Mouse (Mus musculus) liver, embryonic 11.5 days (tissue): ENCODE data around the gene Btbd11. TPM values are rescaled to one million over a fixed set of nuclear protein-coding genes. Genes with fewer than 3 reads are reported as not detected.

Experiments used
- ATAC-seq: fragments of 200-750 bp; cut with Nextera tagmentation; replicated peaks from 2 replicates; pipeline ENCODE4 v1.8.0; 2017; ENCODE audit warnings: moderate number of reproducible peaks, mild to moderate bottlenecking, moderate TSS enrichment, moderate library complexity; ENCODE audit not compliant: low FRiP score
- DNase-seq: peaks from one replicate; pipeline ENCODE4 v3.0.0-alpha.2; 2017; ENCODE audit warnings: low spot score
- H3K27ac ChIP-seq: fragments of 300-500 bp; sonication (generic); 2 replicates; pipeline ENCODE4 v1.5.1; 2014; ENCODE audit warnings: mild to moderate bottlenecking, low read depth, low read length, control low read depth
- H3K27me3 ChIP-seq: fragments of 300-500 bp; sonication (generic); replicated peaks from 2 replicates; pipeline ENCODE4 v1.6.1; 2014; ENCODE audit warnings: low read length, mixed read lengths; ENCODE audit not compliant: control insufficient read depth, insufficient read depth
- H3K36me3 ChIP-seq: fragments of 300-500 bp; sonication (generic); 2 replicates; pipeline ENCODE4 v1.6.1; 2014; ENCODE audit warnings: mild to moderate bottlenecking, low read length, moderate library complexity, mixed read lengths; ENCODE audit not compliant: control insufficient read depth, insufficient read depth
- H3K4me1 ChIP-seq: fragments of 300-500 bp; sonication (generic); replicated peaks from 2 replicates; pipeline ENCODE4 v1.6.1; 2014; ENCODE audit warnings: low read length, mixed read lengths; ENCODE audit not compliant: control insufficient read depth, insufficient read depth
- H3K4me2 ChIP-seq: fragments of 300-500 bp; sonication (generic); 2 replicates; pipeline ENCODE4 v1.6.1; 2014; ENCODE audit warnings: mild to moderate bottlenecking, control low read depth, moderate library complexity
- H3K4me3 ChIP-seq: fragments of 300-500 bp; sonication (generic); 2 replicates; pipeline ENCODE4 v1.5.1; 2014; ENCODE audit warnings: low read depth, low read length, control low read depth
- H3K9ac ChIP-seq: fragments of 300-500 bp; sonication (generic); 2 replicates; pipeline ENCODE4 v1.6.1; 2014; ENCODE audit warnings: low read depth, low read length, control low read depth
- H3K9me3 ChIP-seq: fragments of 300-500 bp; sonication (generic); 2 replicates; pipeline ENCODE4 v1.6.1; 2016; ENCODE audit warnings: low read length, inconsistent platforms, mixed read lengths; ENCODE audit not compliant: control insufficient read depth
- WGBS: fragments of 180-500 bp; shearing (Covaris S2); extraction: QIAGEN DNeasy Blood & Tissue Kit; methylation state at CpG from one replicate; pipeline ENCODE4 v1.1.7; 2014; 5-methylcytosine and 5-hydroxymethylcytosine counted together
- polyA plus RNA-seq: library from polyadenylated mRNA; unstranded; fragments of >200 nt; fragmentation: Nextera tagmentation; extraction: Ambion mirVana; gene quantifications from 2 replicates; pipeline ENCODE4 v1.2.1, GENCODE M21; 2014

The Btbd11 gene
- polyA plus RNA-seq, 1 experiment from 2014 or later: 0.88 TPM

- 78% methylated on average over 7 of the region's 7 CpGs for WGBS
Measured at GRCm38 (mm10) chr10:85639581-85639980, 253.0 kb downstream of the Btbd11 start.

GRCm38 (mm10) chr10:85640408-85640807, 253.8 kb downstream of the Btbd11 start:
- Histone ChIP-seq H3K27ac (no peak overlapping the region), H3K9me3 (no peaks in the 10 kb centered on the region), H3K4me2 (no peak overlapping the region), H3K9ac (no peak overlapping the region), H3K27me3 (no peaks in the 10 kb centered on the region), H3K36me3 (no peaks in the 10 kb centered on the region), H3K4me1 (no peaks in the 10 kb centered on the region), H3K4me3 (no peak overlapping the region)
- WGBS: 75% methylated on average over 8 of the region's 8 CpGs
- ATAC-seq (no peak), DNase-seq (no peak)

More at GRCm38 (mm10) chr10:85639581-85639980, 253.0 kb downstream of the Btbd11 start:
- Histone ChIP-seq H3K27me3 (no peaks in the 10 kb centered on the region), H3K4me2 (no peak overlapping the region), H3K4me3 (no peak overlapping the region), H3K4me1 (no peaks in the 10 kb centered on the region), H3K36me3 (no peaks in the 10 kb centered on the region), H3K9me3 (no peaks in the 10 kb centered on the region), H3K27ac (no peak overlapping the region), H3K9ac (no peak overlapping the region)
- ATAC-seq: no peak
- DNase-seq: no peak

GRCm38 (mm10) chr10:85645346-85645745, 258.7 kb downstream of the Btbd11 start:
- DNase-seq: no peak
- 76% methylated on average over 6 of the region's 6 CpGs for WGBS

GRCm38 (mm10) chr10:85651706-85652105, 265.1 kb downstream of the Btbd11 start:
- 32% methylated on average over 7 of the region's 7 CpGs for WGBS
- Histone ChIP-seq H3K4me2 (no peak overlapping the region), H3K36me3 (no peaks in the 10 kb centered on the region), H3K9me3 (no peaks in the 10 kb centered on the region), H3K4me3 (no peak overlapping the region), H3K9ac (no peak overlapping the region), H3K27ac (no peak overlapping the region), H3K27me3 (no peaks in the 10 kb centered on the region), H3K4me1 (no peaks in the 10 kb centered on the region)
- ATAC-seq (peak; percentile 45; the same call in 1 of the 2 replicates), DNase-seq (peak; percentile 35)

More at GRCm38 (mm10) chr10:85645346-85645745, 258.7 kb downstream of the Btbd11 start:
- H3K27ac ChIP-seq: no peak overlapping the region
- no peak overlapping the region for H3K9ac ChIP-seq
- H3K4me3 ChIP-seq: no peak overlapping the region
- H3K27me3 ChIP-seq: no peaks in the 10 kb centered on the region
- H3K4me2 ChIP-seq: no peak overlapping the region
- H3K9me3 ChIP-seq: no peaks in the 10 kb centered on the region
- no peaks in the 10 kb centered on the region for H3K4me1 ChIP-seq
- H3K36me3 ChIP-seq: no peaks in the 10 kb centered on the region
- no peak for ATAC-seq

GRCm38 (mm10) chr10:85655881-85656280, 269.3 kb downstream of the Btbd11 start:
- Histone ChIP-seq H3K9me3 (no peaks in the 10 kb centered on the region), H3K4me3 (no peak overlapping the region), H3K9ac (no peak overlapping the region), H3K27me3 (no peaks in the 10 kb centered on the region), H3K36me3 (no peaks in the 10 kb centered on the region), H3K4me2 (no peak overlapping the region), H3K4me1 (no peaks in the 10 kb centered on the region), H3K27ac (no peak overlapping the region)
- WGBS: 49% methylated on average over 4 of the region's 4 CpGs
- DNase-seq (no peak), ATAC-seq (no peak)

GRCm38 (mm10) chr10:85657886-85658285, 271.3 kb downstream of the Btbd11 start:
- Histone ChIP-seq H3K4me2 (no peak overlapping the region), H3K9me3 (no peaks in the 10 kb centered on the region), H3K27me3 (no peaks in the 10 kb centered on the region), H3K4me3 (no peak overlapping the region), H3K36me3 (no peaks in the 10 kb centered on the region), H3K4me1 (no peaks in the 10 kb centered on the region), H3K9ac (no peak overlapping the region), H3K27ac (no peak overlapping the region)
- DNase-seq (no peak), ATAC-seq (no peak)
- 67% methylated on average over 10 of the region's 10 CpGs for WGBS

- 86% methylated on average over 8 of the region's 8 CpGs for WGBS
- Histone ChIP-seq H3K27me3 (no peaks in the 10 kb centered on the region), H3K4me2 (no peak overlapping the region), H3K27ac (no peak overlapping the region), H3K36me3 (no peaks in the 10 kb centered on the region), H3K9ac (no peak overlapping the region), H3K4me1 (no peaks in the 10 kb centered on the region), H3K9me3 (no peaks in the 10 kb centered on the region), H3K4me3 (no peak overlapping the region)
- ATAC-seq (no peak), DNase-seq (no peak)
Measured at GRCm38 (mm10) chr10:85673512-85673921, 286.9 kb downstream of the Btbd11 start.

- 33% methylated on average over 4 of the region's 4 CpGs for WGBS
- Histone ChIP-seq H3K27me3 (no peaks in the 10 kb centered on the region), H3K27ac (no peak overlapping the region), H3K9me3 (no peaks in the 10 kb centered on the region), H3K36me3 (no peaks in the 10 kb centered on the region), H3K9ac (no peak overlapping the region), H3K4me3 (no peak overlapping the region), H3K4me2 (no peak overlapping the region), H3K4me1 (no peaks in the 10 kb centered on the region)
- no peak for DNase-seq
- ATAC-seq: no peak
Measured at GRCm38 (mm10) chr10:85678635-85679034, 292.0 kb downstream of the Btbd11 start.

- 87% methylated on average over 9 of the region's 9 CpGs for WGBS
- Histone ChIP-seq H3K27me3 (no peaks in the 10 kb centered on the region), H3K9me3 (no peaks in the 10 kb centered on the region), H3K9ac (no peak overlapping the region), H3K4me3 (no peak overlapping the region), H3K36me3 (no peaks in the 10 kb centered on the region), H3K4me1 (no peaks in the 10 kb centered on the region), H3K27ac (no peak overlapping the region), H3K4me2 (no peak overlapping the region)
- DNase-seq (no peak), ATAC-seq (no peak)
Measured at GRCm38 (mm10) chr10:85682446-85682845, 295.8 kb downstream of the Btbd11 start.
